Mouse (Mus musculus) kidney, adult 2 months (tissue): Measurements from ENCODE around the gene Mtif3.

Experiments used
- CTCF ChIP-seq: fragments of 200-500 bp; conservative IDR thresholded peaks from 2 replicates; pipeline ENCODE4 v1.5.1; 2011; ENCODE audit warnings: low read depth, mild to moderate bottlenecking, control low read depth, low read length, moderate library complexity, mixed read lengths; ENCODE audit not compliant: insufficient read depth, insufficient read length
- POLR2A ChIP-seq: fragments of 200-500 bp; IDR thresholded peaks from one replicate; pipeline ENCODE4 v1.6.1; 2011; ENCODE audit warnings: low read depth, low read length, control low read depth

GRCm38 (mm10) chr5:146955651-146956050, 7.9 kb downstream of the Mtif3 start:
- TF ChIP-seq CTCF (no peak), POLR2A (no peak)
